Mouse (Mus musculus) myocyte (in vitro differentiated cells): ENCODE measurements around the gene Vipr1. TPM values are rescaled to one million over a fixed set of nuclear protein-coding genes. Genes with fewer than 3 reads are reported as not detected.

Experiments
- H3K27me3 ChIP-seq: one replicate; pipeline ENCODE4 v1.6.1; 2011; ENCODE audit not compliant: control insufficient read depth, insufficient read depth, insufficient read length
- H3K36me3 ChIP-seq: one replicate; pipeline ENCODE4 v1.6.1; 2011; ENCODE audit not compliant: control insufficient read depth, insufficient read depth
- H3K4me2 ChIP-seq: one replicate; pipeline ENCODE4 v1.6.1; 2011; ENCODE audit warnings: low read depth, control low read depth
- H3K4me3 ChIP-seq: one replicate; pipeline ENCODE4 v1.5.1; 2011; ENCODE audit warnings: mild to moderate bottlenecking, control low read depth, moderate library complexity
- H3K79me2 ChIP-seq: one replicate; pipeline ENCODE4 v1.6.1; 2011; ENCODE audit not compliant: control insufficient read depth, insufficient read depth
- H3ac ChIP-seq: one replicate; pipeline ENCODE4 v1.6.1; 2011; ENCODE audit not compliant: control insufficient read depth, insufficient read length
- CEBPB ChIP-seq: IDR thresholded peaks from 2 replicates; pipeline ENCODE4 v1.6.1; 2011; ENCODE audit warnings: mild to moderate bottlenecking, moderate library complexity; ENCODE audit not compliant: poor library complexity, insufficient read depth, severe bottlenecking
- E2F4 ChIP-seq: IDR thresholded peaks from one replicate; pipeline ENCODE4 v1.6.1; 2011; ENCODE audit warnings: mild to moderate bottlenecking, control low read depth, moderate library complexity; ENCODE audit not compliant: insufficient read depth
- MAX ChIP-seq: IDR thresholded peaks from one replicate; pipeline ENCODE4 v1.6.1; 2011; ENCODE audit warnings: low read depth, mild to moderate bottlenecking, control low read depth
- MYOD1 ChIP-seq, 3 experiments: IDR thresholded peaks; one replicate each; pipeline ENCODE4 v1.6.1; 2011; ENCODE audit warnings: control low read depth in 2 of 3, low read depth in 2 of 3, mild to moderate bottlenecking in 2 of 3, moderate library complexity in 1 of 3; ENCODE audit not compliant: insufficient read length in 2 of 3, control insufficient read depth in 1 of 3
- MYOG ChIP-seq, 3 experiments: IDR thresholded peaks; one replicate each; pipeline ENCODE4 v1.6.1; 2011; ENCODE audit warnings: control low read depth in 2 of 3, low read depth in 2 of 3, mild to moderate bottlenecking in 2 of 3; ENCODE audit not compliant: insufficient read length in 2 of 3, control insufficient read depth in 1 of 3, insufficient read depth in 1 of 3
- POLR2A ChIP-seq: IDR thresholded peaks from one replicate; pipeline ENCODE4 v1.6.1; 2011; ENCODE audit warnings: low read depth, mild to moderate bottlenecking, control low read depth, moderate library complexity; ENCODE audit not compliant: insufficient read length
- POLR2AphosphoS2 ChIP-seq: IDR thresholded peaks from one replicate; pipeline ENCODE4 v1.6.1; 2011; ENCODE audit warnings: low read depth, control low read depth; ENCODE audit not compliant: insufficient read length
- REST ChIP-seq: IDR thresholded peaks from one replicate; pipeline ENCODE4 v1.6.1; 2011; ENCODE audit warnings: mild to moderate bottlenecking, control low read depth, moderate library complexity; ENCODE audit not compliant: insufficient read depth, insufficient read length
- SRF ChIP-seq: IDR thresholded peaks from one replicate; pipeline ENCODE4 v1.6.1; 2011; ENCODE audit warnings: low read depth; ENCODE audit not compliant: control insufficient read depth, insufficient read length
- TCF12 ChIP-seq: IDR thresholded peaks from one replicate; pipeline ENCODE4 v1.6.1; 2011; ENCODE audit warnings: mild to moderate bottlenecking, control low read depth; ENCODE audit not compliant: poor library complexity, insufficient read depth, severe bottlenecking
- TCF3 ChIP-seq: IDR thresholded peaks from one replicate; pipeline ENCODE4 v1.6.1; 2011; ENCODE audit warnings: low read depth, control low read depth; ENCODE audit not compliant: insufficient read length
- USF1 ChIP-seq: IDR thresholded peaks from one replicate; pipeline ENCODE4 v1.6.1; 2011; ENCODE audit warnings: low read depth, mild to moderate bottlenecking, control low read depth, moderate library complexity
- polyA plus RNA-seq: library from polyadenylated mRNA; unstranded; fragments of >200 nt; fragmentation: generic; extraction: Trizol; gene quantifications from one replicate; pipeline ENCODE4 v1.2.1, GENCODE M21; 2012; ENCODE audit warnings: missing spikeins

Vipr1 gene
- polyA plus RNA-seq, 1 experiment = 0.29 TPM

DNA sequence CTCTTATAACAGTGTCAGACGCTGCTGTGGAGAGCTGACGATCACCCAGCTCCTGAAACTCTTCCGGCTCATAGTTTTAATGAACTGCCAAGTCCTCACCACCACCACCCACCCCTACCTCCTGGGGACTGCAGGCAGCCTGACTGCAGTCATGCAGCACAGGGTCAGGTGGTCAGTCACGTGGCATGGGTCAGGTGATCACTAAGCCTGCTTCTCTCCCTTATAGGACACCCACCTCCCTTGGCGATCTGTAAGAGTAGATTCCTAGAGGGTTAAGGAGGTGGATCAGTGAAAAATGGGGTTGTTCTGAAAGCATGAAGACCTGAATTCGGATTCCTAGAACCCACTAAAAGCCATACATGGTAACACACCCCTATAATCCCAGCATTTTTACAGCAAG lies 43.0 kb upstream of the Vipr1 start:
- Histone ChIP-seq H3K27me3 (peaks cover 16% of the 10 kb centered on the region), H3K4me3 (no peak overlapping the region), H3K4me2 (no peak overlapping the region), H3K36me3 (no peaks in the 10 kb centered on the region), H3ac (no peak overlapping the region), H3K79me2 (no peaks in the 10 kb centered on the region)
- no peak for TF ChIP-seq MAX
- TF ChIP-seq SRF = no peak
- TF ChIP-seq TCF12 = no peak
- no peak for TF ChIP-seq MYOD1 (IDR thresholded peaks at IDR 0.05; ENCODE audit: control insufficient read depth in 1 of 3, insufficient read length in 2 of 3, low read depth in 2 of 3)
- TF ChIP-seq USF1 = no peak

DNA sequence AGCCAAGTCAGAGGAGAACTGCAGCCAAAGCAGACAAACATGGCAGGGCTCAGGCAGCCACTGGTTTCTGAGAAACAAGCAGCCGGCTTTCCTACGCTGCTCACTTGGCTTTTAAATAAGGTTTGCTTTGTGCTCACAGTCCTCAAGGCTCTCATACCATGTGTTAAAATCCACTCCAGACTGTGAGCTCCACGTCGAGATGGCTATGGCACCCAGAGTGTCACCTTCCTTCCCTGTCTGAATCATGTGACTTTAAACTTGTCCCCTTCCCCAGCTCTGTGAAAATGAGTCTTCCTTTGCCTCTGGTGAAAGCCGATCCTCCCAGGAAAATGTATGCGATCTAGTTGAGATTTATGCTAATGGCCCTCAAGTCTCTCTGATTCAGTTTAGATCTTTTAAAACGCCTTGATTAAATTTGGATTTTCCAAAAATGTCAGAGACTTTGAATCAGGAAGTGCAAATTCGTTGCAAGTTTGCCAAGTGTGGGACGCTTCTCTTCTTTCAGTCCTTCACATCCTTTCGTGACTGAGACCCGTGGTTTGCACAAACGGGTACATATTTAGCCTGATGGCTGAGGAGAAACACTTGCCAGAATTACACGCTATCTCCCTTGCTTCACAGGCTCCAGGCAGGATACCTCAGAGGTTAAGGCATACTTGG lies 42.2 kb upstream of the Vipr1 start:
- TF ChIP-seq CEBPB (no peak), POLR2AphosphoS2 (no peak), REST (no peak), MYOG (IDR thresholded peaks at IDR 0.05; ENCODE audit: control insufficient read depth in 1 of 3, insufficient read depth in 1 of 3, insufficient read length in 2 of 3, low read depth in 2 of 3) (no peak), TCF3 (no peak), USF1 (no peak), POLR2A (no peak), MYOD1 (IDR thresholded peaks at IDR 0.05; ENCODE audit: control insufficient read depth in 1 of 3, insufficient read length in 2 of 3, low read depth in 2 of 3) (no peak), MAX (no peak), E2F4 (no peak), SRF (no peak), TCF12 (no peak)
- Histone ChIP-seq H3K4me2 (no peak overlapping the region), H3K36me3 (no peaks in the 10 kb centered on the region), H3K27me3 (peaks cover 16% of the 10 kb centered on the region), H3K79me2 (no peaks in the 10 kb centered on the region), H3K4me3 (no peak overlapping the region), H3ac (no peak overlapping the region)

DNA sequence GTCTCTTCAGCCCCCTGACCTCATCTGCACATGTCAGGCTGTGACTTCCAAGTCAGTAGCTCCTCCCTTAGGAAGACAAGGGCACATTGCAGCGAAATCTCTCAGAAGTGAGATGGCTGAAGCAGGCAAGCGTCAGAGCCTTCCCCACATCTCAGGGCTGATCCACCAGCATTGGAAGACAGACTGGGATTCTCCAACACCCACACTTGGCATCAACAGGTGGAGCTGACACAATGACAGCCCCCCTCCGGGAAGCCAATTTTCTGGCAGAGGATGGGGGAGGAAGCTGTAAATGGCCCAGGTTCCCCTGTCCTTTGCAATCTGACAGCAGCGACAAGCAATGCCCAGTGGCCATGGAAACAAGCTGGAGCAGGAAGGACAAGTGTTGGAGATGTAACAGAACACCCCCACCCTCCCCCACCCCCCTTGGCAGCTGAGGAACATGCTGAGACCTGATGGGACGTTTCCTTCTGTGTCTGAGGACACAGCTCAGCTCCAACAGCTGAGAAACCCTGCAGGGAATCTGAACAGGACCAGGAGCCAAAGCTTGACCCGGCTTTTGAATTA lies 41.6 kb upstream of the Vipr1 start:
- H3K4me2 ChIP-seq = no peak overlapping the region
- no peak overlapping the region for H3K4me3 ChIP-seq

DNA sequence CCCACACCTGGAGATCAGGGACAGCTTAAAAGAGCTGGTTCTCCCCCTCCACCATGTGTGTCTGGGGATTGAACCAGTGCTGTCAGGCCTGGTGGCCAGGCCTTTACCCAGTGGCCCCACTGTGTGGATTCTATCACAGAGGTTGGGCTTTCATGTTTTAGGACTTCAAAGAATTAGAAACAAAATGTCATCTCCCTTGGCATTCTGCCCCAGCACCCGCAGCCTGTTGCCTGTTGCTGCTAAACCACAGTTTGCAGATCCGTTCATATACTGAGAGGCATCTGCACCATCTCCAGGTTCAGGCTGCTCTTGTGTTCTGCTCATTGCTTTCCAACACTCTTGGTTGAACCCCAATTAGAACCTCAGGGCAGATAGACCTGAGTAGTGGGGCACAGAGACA lies 40.1 kb upstream of the Vipr1 start:
- no peak for TF ChIP-seq SRF
- TF ChIP-seq MYOD1 (IDR thresholded peaks at IDR 0.05; ENCODE audit: control insufficient read depth in 1 of 3, insufficient read length in 2 of 3, low read depth in 2 of 3) = no peak
- no peak for TF ChIP-seq TCF12
- TF ChIP-seq MYOG (IDR thresholded peaks at IDR 0.05; ENCODE audit: control insufficient read depth in 1 of 3, insufficient read depth in 1 of 3, insufficient read length in 2 of 3, low read depth in 2 of 3) = no peak
- Histone ChIP-seq H3K36me3 (no peaks in the 10 kb centered on the region), H3K27me3 (peaks cover 16% of the 10 kb centered on the region), H3K4me2 (no peak overlapping the region), H3K4me3 (no peak overlapping the region), H3ac (no peak overlapping the region), H3K79me2 (no peaks in the 10 kb centered on the region)

More for the DNA sequence above, 41.6 kb upstream of the Vipr1 start:
- Histone ChIP-seq H3K36me3 (no peaks in the 10 kb centered on the region), H3K27me3 (peaks cover 16% of the 10 kb centered on the region), H3ac (no peak overlapping the region), H3K79me2 (no peaks in the 10 kb centered on the region)
- no peak for TF ChIP-seq POLR2A
- no peak for TF ChIP-seq SRF
- no peak for TF ChIP-seq MAX
- no peak for TF ChIP-seq POLR2AphosphoS2
- no peak for TF ChIP-seq USF1
- TF ChIP-seq REST = no peak
- TF ChIP-seq CEBPB = no peak
- no peak for TF ChIP-seq TCF3
- TF ChIP-seq MYOG (IDR thresholded peaks at IDR 0.05; ENCODE audit: control insufficient read depth in 1 of 3, insufficient read depth in 1 of 3, insufficient read length in 2 of 3, low read depth in 2 of 3) = no peak
- no peak for TF ChIP-seq E2F4
- no peak for TF ChIP-seq TCF12
- TF ChIP-seq MYOD1 (IDR thresholded peaks at IDR 0.05; ENCODE audit: control insufficient read depth in 1 of 3, insufficient read length in 2 of 3, low read depth in 2 of 3) = no peak

DNA sequence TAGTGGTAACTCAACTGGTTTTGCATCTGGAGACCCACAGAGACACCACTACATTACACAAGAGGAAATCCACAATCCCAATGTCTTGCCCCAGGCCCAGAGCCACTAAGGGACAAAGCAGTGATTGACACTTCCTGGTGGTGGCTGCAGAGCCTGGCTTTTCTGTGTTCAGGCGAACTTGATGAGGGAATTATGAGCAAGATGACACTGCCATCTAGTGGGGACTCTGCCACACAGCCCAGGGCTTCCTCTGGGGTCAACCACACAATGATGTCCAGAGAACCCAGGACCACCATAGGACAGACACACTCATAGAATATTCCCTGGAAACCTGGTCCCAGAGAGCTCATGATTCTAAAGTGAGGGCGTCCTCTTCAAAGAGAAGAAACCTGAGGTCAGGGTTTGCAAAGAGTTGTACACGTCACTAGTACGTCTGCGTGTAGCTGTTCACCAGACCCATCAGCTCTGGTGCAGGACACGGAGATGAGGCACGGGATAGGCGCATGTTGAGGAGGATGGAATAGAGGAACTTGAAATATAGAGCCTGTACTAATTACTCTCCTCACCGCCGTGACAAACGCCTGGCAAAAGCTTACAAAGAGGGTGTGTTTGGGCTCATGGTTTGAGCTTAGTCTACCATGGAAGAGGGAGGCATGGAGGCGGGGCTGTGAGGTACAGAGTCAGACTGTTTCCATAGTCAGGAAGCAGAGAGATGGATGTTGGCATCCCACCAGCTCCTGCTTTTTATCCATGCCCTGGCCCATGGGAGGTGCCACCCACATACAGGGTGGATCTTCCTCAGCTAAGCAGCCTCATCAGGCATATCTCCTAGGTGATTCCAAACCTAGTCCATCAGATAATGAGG lies 36.9 kb upstream of the Vipr1 start:
- TF ChIP-seq POLR2A (no peak), SRF (no peak), MAX (no peak), CEBPB (no peak), TCF12 (no peak), E2F4 (no peak), USF1 (no peak), REST (no peak), MYOD1 (IDR thresholded peaks at IDR 0.05; ENCODE audit: control insufficient read depth in 1 of 3, insufficient read length in 2 of 3, low read depth in 2 of 3) (no peak), POLR2AphosphoS2 (no peak), MYOG (IDR thresholded peaks at IDR 0.05; ENCODE audit: control insufficient read depth in 1 of 3, insufficient read depth in 1 of 3, insufficient read length in 2 of 3, low read depth in 2 of 3) (no peak), TCF3 (no peak)
- Histone ChIP-seq H3K36me3 (no peaks in the 10 kb centered on the region), H3ac (no peak overlapping the region), H3K4me3 (no peak overlapping the region), H3K79me2 (no peaks in the 10 kb centered on the region), H3K27me3 (peaks cover 14% of the 10 kb centered on the region), H3K4me2 (no peak overlapping the region)
